Mouse (Mus musculus) embryonic facial prominence, embryonic 13.5 days (tissue): ENCODE results near the gene Ccl12. TPM values are rescaled to one million over a fixed set of nuclear protein-coding genes. Genes with fewer than 3 reads are reported as not detected.

Experiments
- ATAC-seq: fragments of 200-750 bp; cut with Nextera tagmentation; 2 replicates; pipeline ENCODE4 v1.8.0; 2017; ENCODE audit warnings: low read depth; ENCODE audit not compliant: insufficient number of reproducible peaks, insufficient read depth, low FRiP score, low TSS enrichment
- H3K27ac ChIP-seq: fragments of 300-500 bp; sonication (generic); 2 replicates; pipeline ENCODE4 v1.5.1; 2015; ENCODE audit warnings: moderate library complexity, mild to moderate bottlenecking, inconsistent platforms
- H3K27me3 ChIP-seq: fragments of 300-500 bp; sonication (generic); 2 replicates; pipeline ENCODE4 v1.6.1; 2015; ENCODE audit warnings: mild to moderate bottlenecking, inconsistent platforms
- H3K36me3 ChIP-seq: fragments of 300-500 bp; sonication (generic); 2 replicates; pipeline ENCODE4 v1.6.1; 2015; ENCODE audit warnings: mild to moderate bottlenecking, inconsistent platforms
- H3K4me1 ChIP-seq: fragments of 300-500 bp; sonication (generic); 2 replicates; pipeline ENCODE4 v1.6.1; 2015; ENCODE audit warnings: inconsistent platforms
- H3K4me2 ChIP-seq: fragments of 300-500 bp; sonication (generic); 2 replicates; pipeline ENCODE4 v1.6.1; 2015; ENCODE audit warnings: moderate library complexity, mild to moderate bottlenecking, inconsistent platforms
- H3K4me3 ChIP-seq: fragments of 300-500 bp; sonication (generic); 2 replicates; pipeline ENCODE4 v1.5.1; 2015; ENCODE audit warnings: mild to moderate bottlenecking, inconsistent platforms
- H3K9ac ChIP-seq: fragments of 300-500 bp; sonication (generic); 2 replicates; pipeline ENCODE4 v1.6.1; 2015; ENCODE audit warnings: mild to moderate bottlenecking, inconsistent platforms
- H3K9me3 ChIP-seq: fragments of 300-500 bp; sonication (generic); 2 replicates; pipeline ENCODE4 v1.6.1; 2016; ENCODE audit warnings: inconsistent platforms
- WGBS: fragments of 180-500 bp; shearing (Covaris S2); methylation state at CpG from one replicate; pipeline ENCODE4 v1.1.7; 2015; ENCODE audit warnings: mixed read lengths; 5-methylcytosine and 5-hydroxymethylcytosine counted together
- polyA plus RNA-seq: library from polyadenylated mRNA; unstranded; fragments of >200 nt; fragmentation: Nextera tagmentation; extraction: Ambion mirVana; gene quantifications from 2 replicates; pipeline ENCODE4 v1.2.1, GENCODE M21; 2015

Gene Ccl12
- polyA plus RNA-seq, result 2.7 and 3.5 TPM in 2 replicates

- no peaks in the 10 kb centered on the region for H3K36me3 ChIP-seq
- no peaks in the 10 kb centered on the region for H3K4me1 ChIP-seq
- no peak within 1 kb of the TSS for H3K9ac ChIP-seq
- no peaks in the 10 kb centered on the region for H3K27me3 ChIP-seq
- H3K4me2 ChIP-seq, result no peak within 1 kb of the TSS
- ATAC-seq, result no peak
- H3K4me3 ChIP-seq, result no peak within 1 kb of the TSS
- 64% methylated on average over 2 of the region's 2 CpGs for WGBS
- H3K27ac ChIP-seq, result no peak within 1 kb of the TSS
- no peaks in the 10 kb centered on the region for H3K9me3 ChIP-seq
These were observed at the start of gene Ccl12 for GRCm38 (mm10) chr11:82101529-82101928. TSS of gene Ccl12 (plus strand) at chr11:82101845.

- Histone ChIP-seq H3K27ac (no peak overlapping the region), H3K4me2 (no peak overlapping the region), H3K4me1 (no peaks in the 10 kb centered on the region), H3K27me3 (no peaks in the 10 kb centered on the region), H3K4me3 (no peak overlapping the region), H3K9me3 (no peaks in the 10 kb centered on the region), H3K36me3 (no peaks in the 10 kb centered on the region), H3K9ac (no peak overlapping the region)
- no peak for ATAC-seq
- WGBS, result 88% methylated on average over 7 of the region's 7 CpGs
These were observed 47.8 kb upstream of the Ccl12 start for GRCm38 (mm10) chr11:82053849-82054248.

GRCm38 (mm10) chr11:82057646-82058045 is 44.0 kb upstream of the Ccl12 start, which contains the start of gene Ccl11:
TSS of gene Ccl11 (plus strand) at chr11:82057823.
- H3K9me3 ChIP-seq, result no peaks in the 10 kb centered on the region
- no peak within 1 kb of the TSS for H3K4me2 ChIP-seq
- no peaks in the 10 kb centered on the region for H3K4me1 ChIP-seq
- no peaks in the 10 kb centered on the region for H3K36me3 ChIP-seq
- ATAC-seq, result no peak
- 77% methylated on average over 6 of the region's 6 CpGs for WGBS
- H3K27ac ChIP-seq, result no peak within 1 kb of the TSS
- H3K4me3 ChIP-seq, result no peak within 1 kb of the TSS
- no peaks in the 10 kb centered on the region for H3K27me3 ChIP-seq
- H3K9ac ChIP-seq, result no peak within 1 kb of the TSS

- Histone ChIP-seq H3K27ac (no peak overlapping the region), H3K36me3 (no peaks in the 10 kb centered on the region), H3K9me3 (no peaks in the 10 kb centered on the region), H3K4me3 (no peak overlapping the region), H3K9ac (no peak overlapping the region), H3K4me2 (no peak overlapping the region), H3K4me1 (no peaks in the 10 kb centered on the region), H3K27me3 (no peaks in the 10 kb centered on the region)
- 20% methylated on average over 3 of the region's 3 CpGs for WGBS
- ATAC-seq, result no peak
These were observed 39.4 kb upstream of the Ccl12 start for GRCm38 (mm10) chr11:82062226-82062625.

GRCm38 (mm10) chr11:82063454-82063853 is 38.2 kb upstream of the Ccl12 start:
- Histone ChIP-seq H3K27ac (no peak overlapping the region), H3K4me1 (no peaks in the 10 kb centered on the region), H3K27me3 (no peaks in the 10 kb centered on the region), H3K4me3 (no peak overlapping the region), H3K9ac (no peak overlapping the region), H3K4me2 (no peak overlapping the region), H3K9me3 (no peaks in the 10 kb centered on the region), H3K36me3 (no peaks in the 10 kb centered on the region)
- no peak for ATAC-seq
- WGBS, result 78% methylated on average over 2 of the region's 2 CpGs

- H3K4me2 ChIP-seq, result no peak overlapping the region
- ATAC-seq, result no peak
- no peak overlapping the region for H3K27ac ChIP-seq
- H3K4me1 ChIP-seq, result no peaks in the 10 kb centered on the region
- no peaks in the 10 kb centered on the region for H3K27me3 ChIP-seq
- H3K9ac ChIP-seq, result no peak overlapping the region
- H3K4me3 ChIP-seq, result no peak overlapping the region
- no peaks in the 10 kb centered on the region for H3K9me3 ChIP-seq
- 80% methylated on average over 7 of the region's 7 CpGs for WGBS
- no peaks in the 10 kb centered on the region for H3K36me3 ChIP-seq
These were observed 34.6 kb upstream of the Ccl12 start for GRCm38 (mm10) chr11:82066953-82067571.

- Histone ChIP-seq H3K36me3 (no peaks in the 10 kb centered on the region), H3K4me2 (no peak overlapping the region), H3K4me3 (no peak overlapping the region), H3K27ac (no peak overlapping the region), H3K27me3 (no peaks in the 10 kb centered on the region), H3K9me3 (no peaks in the 10 kb centered on the region), H3K9ac (no peak overlapping the region), H3K4me1 (no peaks in the 10 kb centered on the region)
- 78% methylated on average over 3 of the region's 3 CpGs for WGBS
- ATAC-seq, result no peak
These were observed 30.6 kb upstream of the Ccl12 start for GRCm38 (mm10) chr11:82071076-82071475.

- Histone ChIP-seq H3K4me2 (no peak overlapping the region), H3K9me3 (no peaks in the 10 kb centered on the region), H3K4me3 (no peak overlapping the region), H3K9ac (no peak overlapping the region), H3K27me3 (no peaks in the 10 kb centered on the region), H3K27ac (no peak overlapping the region), H3K4me1 (no peaks in the 10 kb centered on the region), H3K36me3 (no peaks in the 10 kb centered on the region)
- no peak for ATAC-seq
- WGBS, result 70% methylated on average over 1 of the region's 1 CpGs
These were observed 29.3 kb upstream of the Ccl12 start for GRCm38 (mm10) chr11:82072374-82072773.

GRCm38 (mm10) chr11:82072984-82073383 is 28.7 kb upstream of the Ccl12 start:
- H3K9ac ChIP-seq, result no peak overlapping the region

GRCm38 (mm10) chr11:82073686-82074085 is 28.0 kb upstream of the Ccl12 start:
- Histone ChIP-seq H3K9me3 (no peaks in the 10 kb centered on the region), H3K4me1 (no peaks in the 10 kb centered on the region), H3K27ac (no peak overlapping the region), H3K4me2 (no peak overlapping the region), H3K27me3 (no peaks in the 10 kb centered on the region), H3K9ac (no peak overlapping the region), H3K36me3 (no peaks in the 10 kb centered on the region), H3K4me3 (no peak overlapping the region)
- no peak for ATAC-seq
- 84% methylated on average over 3 of the region's 3 CpGs for WGBS

More at GRCm38 (mm10) chr11:82072984-82073383, 28.7 kb upstream of the Ccl12 start:
- H3K27me3 ChIP-seq, result no peaks in the 10 kb centered on the region
- H3K4me1 ChIP-seq, result no peaks in the 10 kb centered on the region
- no peak for ATAC-seq
- H3K4me2 ChIP-seq, result no peak overlapping the region
- no peak overlapping the region for H3K27ac ChIP-seq
- H3K36me3 ChIP-seq, result no peaks in the 10 kb centered on the region
- H3K9me3 ChIP-seq, result no peaks in the 10 kb centered on the region
- no peak overlapping the region for H3K4me3 ChIP-seq
- 82% methylated on average over 3 of the region's 3 CpGs for WGBS

- no peak overlapping the region for H3K27ac ChIP-seq
- H3K36me3 ChIP-seq, result no peaks in the 10 kb centered on the region
- no peak overlapping the region for H3K4me3 ChIP-seq
- 76% methylated on average over 3 of the region's 3 CpGs for WGBS
- ATAC-seq, result no peak
- H3K4me1 ChIP-seq, result no peaks in the 10 kb centered on the region
- no peak overlapping the region for H3K9ac ChIP-seq
- H3K27me3 ChIP-seq, result no peaks in the 10 kb centered on the region
- H3K4me2 ChIP-seq, result no peak overlapping the region
- H3K9me3 ChIP-seq, result no peaks in the 10 kb centered on the region
These were observed 24.6 kb upstream of the Ccl12 start for GRCm38 (mm10) chr11:82077031-82077430.

GRCm38 (mm10) chr11:82078136-82078730 is 23.4 kb upstream of the Ccl12 start:
- no peak overlapping the region for H3K27ac ChIP-seq
- no peak for ATAC-seq
- no peaks in the 10 kb centered on the region for H3K9me3 ChIP-seq
- no peaks in the 10 kb centered on the region for H3K36me3 ChIP-seq
- no peak overlapping the region for H3K4me2 ChIP-seq
- H3K9ac ChIP-seq, result no peak overlapping the region
- no peaks in the 10 kb centered on the region for H3K4me1 ChIP-seq
- H3K27me3 ChIP-seq, result no peaks in the 10 kb centered on the region
- no peak overlapping the region for H3K4me3 ChIP-seq
